Mouse (Mus musculus) C2C12 (cell line): ENCODE data around the gene Uqcc3.

Source experiments
- CTCF ChIP-seq: IDR thresholded peaks from one replicate; pipeline ENCODE4 v1.5.1; 2011; ENCODE audit not compliant: control insufficient read depth, insufficient read depth, insufficient read length
- FOSL1 ChIP-seq: IDR thresholded peaks from one replicate; pipeline ENCODE4 v1.8.0; 2011; ENCODE audit warnings: mild to moderate bottlenecking, low read length; ENCODE audit not compliant: poor library complexity, insufficient read depth, severe bottlenecking
- MAX ChIP-seq: IDR thresholded peaks from one replicate; pipeline ENCODE4 v1.6.1; 2011; ENCODE audit warnings: mild to moderate bottlenecking, control low read depth
- USF1 ChIP-seq: IDR thresholded peaks from one replicate; pipeline ENCODE4 v1.6.1; 2011; ENCODE audit warnings: low read depth, mild to moderate bottlenecking, control low read depth, moderate library complexity

- TF ChIP-seq CTCF (no peak), FOSL1 (no peak), MAX (no peak), USF1 (no peak)
Observed at GRCm38 (mm10) chr19:8898576-8898975, 17.9 kb upstream of the Uqcc3 start.
